ENCODE assay signal across 10 mouse cellular contexts in the genomic region with DNA sequence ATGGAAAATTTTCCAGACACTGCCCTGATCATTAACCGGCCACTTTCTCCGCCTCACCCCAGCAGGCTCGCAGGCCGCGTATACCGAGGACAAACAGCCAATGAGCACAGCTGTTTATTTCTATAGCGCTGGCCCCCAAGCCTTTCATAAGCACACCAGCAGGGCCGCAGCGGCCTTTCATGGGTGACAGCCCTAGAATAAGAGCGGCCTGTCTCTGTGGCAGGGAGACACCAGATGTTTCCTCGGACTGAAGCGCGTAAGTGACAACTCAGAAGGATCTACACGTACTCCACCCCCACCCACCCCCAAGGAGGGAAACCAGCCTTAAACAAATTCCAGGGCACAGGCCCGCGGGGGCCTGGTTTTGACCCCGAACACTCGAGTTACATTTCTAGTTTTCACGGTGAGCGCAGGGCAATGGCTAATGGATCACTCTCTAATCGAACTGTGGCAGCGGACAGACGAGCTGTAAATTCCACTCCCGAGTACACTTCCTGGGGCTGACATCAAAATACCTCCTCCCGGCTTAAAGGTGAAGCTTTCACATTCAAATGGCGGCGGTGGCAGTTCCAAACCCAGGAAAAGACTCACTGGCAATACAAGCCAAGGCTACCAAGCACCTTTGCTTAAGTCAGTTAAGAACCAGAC. TPM values are rescaled to one million over a fixed set of nuclear protein-coding genes. Genes with fewer than 3 reads are reported as not detected.
DNase-seq lines count a peak whose midpoint lies in the region; ATAC-seq lines count a peak whose summit lies in the region.
"Had no signal": no experiment of that assay in that cellular context is flagged by ENCODE, and none has a peak within 500 bp of the region (broad histone marks: within the 10 kb centered on the region; RNA-seq: fewer than 3 reads in every experiment).

No protein-coding gene starts in this region.

- H3K9me3 ChIP-seq in embryonic facial prominence, embryonic 11.5 days (replicated peaks; ENCODE audit: control insufficient read depth, low read length): no peaks in the 10 kb centered on the region
- no peaks in the 10 kb centered on the region for H3K9me3 ChIP-seq in kidney, embryonic 15.5 days (replicated peaks)
- H3K9me3 ChIP-seq in neural tube, embryonic 12.5 days: 0 out of 2 replicates have a peak, but pooled peaks cover 7% of the 10 kb centered on the region
- H3K9me3 ChIP-seq: hindbrain, embryonic 15.5 days had no signal

- 6% methylated on average over 27 of the region's 27 CpGs for whole genome bisulfite sequencing in embryonic facial prominence, embryonic 11.5 days
- WGBS in kidney, embryonic 15.5 days: 8% methylated on average over 27 of the region's 27 CpGs
- 2% methylated on average over 27 of the region's 27 CpGs for WGBS in neural tube, embryonic 12.5 days

- no peak overlapping the region for H3K4me3 ChIP-seq in embryonic facial prominence, embryonic 11.5 days (ENCODE audit: low read depth, low read length)
- peak overlapping the region; percentile 1; the same call in 1 of the 2 replicates for H3K4me3 ChIP-seq in kidney, embryonic 15.5 days (replicated peaks)
- no peak overlapping the region for H3K4me3 ChIP-seq in neural tube, embryonic 12.5 days
- H3K4me3 ChIP-seq: hindbrain, embryonic 15.5 days had no signal

- H3K9ac ChIP-seq in embryonic facial prominence, embryonic 11.5 days (replicated peaks; ENCODE audit: low read length): no peak overlapping the region
- no peak overlapping the region for H3K9ac ChIP-seq in kidney, embryonic 15.5 days
- no peak overlapping the region for H3K9ac ChIP-seq in neural tube, embryonic 12.5 days
- H3K9ac ChIP-seq: hindbrain, embryonic 15.5 days had no signal

- no peaks in the 10 kb centered on the region for H3K4me1 ChIP-seq in embryonic facial prominence, embryonic 11.5 days (ENCODE audit: control insufficient read depth, insufficient read depth, low read length)
- H3K4me1 ChIP-seq in kidney, embryonic 15.5 days: peaks cover 12% of the 10 kb centered on the region
- H3K4me1 ChIP-seq in neural tube, embryonic 12.5 days: peaks cover 16% of the 10 kb centered on the region

- H3K4me2 ChIP-seq in embryonic facial prominence, embryonic 11.5 days (ENCODE audit: low read depth, low read length): peak overlapping the region; percentile 27
- peak overlapping the region; percentile 39 for H3K4me2 ChIP-seq in kidney, embryonic 15.5 days
- peak overlapping the region; percentile 28 for H3K4me2 ChIP-seq in neural tube, embryonic 12.5 days (replicated peaks)
- H3K4me2 ChIP-seq: hindbrain, embryonic 15.5 days had no signal

- H3K27ac ChIP-seq in embryonic facial prominence, embryonic 11.5 days (replicated peaks; ENCODE audit: low read depth, low read length): peak overlapping the region; percentile 61; the same call in 1 of the 2 replicates
- no peak overlapping the region for H3K27ac ChIP-seq in kidney, embryonic 15.5 days
- peak overlapping the region; percentile 16; the same call in 1 of the 2 replicates for H3K27ac ChIP-seq in neural tube, embryonic 12.5 days
- H3K27ac ChIP-seq: hindbrain, embryonic 15.5 days had no signal

- ATAC-seq in embryonic facial prominence, embryonic 11.5 days (replicated peaks; ENCODE audit: insufficient number of reproducible peaks, low FRiP score, low TSS enrichment, low read depth): peak; percentile 54
- ATAC-seq in kidney, embryonic 15.5 days (replicated peaks; ENCODE audit: low FRiP score): no peak
- peak; percentile 66 for ATAC-seq in neural tube, embryonic 12.5 days (ENCODE audit: low FRiP score, low read depth)

- H3K36me3 ChIP-seq in embryonic facial prominence, embryonic 11.5 days (replicated peaks; ENCODE audit: control insufficient read depth, insufficient read depth, low read depth, low read length): no peaks in the 10 kb centered on the region
- no peaks in the 10 kb centered on the region for H3K36me3 ChIP-seq in kidney, embryonic 15.5 days
- H3K36me3 ChIP-seq in neural tube, embryonic 12.5 days: peaks cover 13% of the 10 kb centered on the region

- peak; percentile 12 for DNase-seq in kidney, adult 11 months
- DNase-seq in kidney, postnatal 36 days: no peak
- DNase-seq in embryonic facial prominence, embryonic 11.5 days (ENCODE audit: low spot score): peak; percentile 71
- no peak for DNase-seq in layer of hippocampus, postnatal 25 days (ENCODE audit: extremely low spot score in 1 of 2, low spot score in 1 of 2)
- no peak for DNase-seq in spleen, postnatal 36 days (ENCODE audit: low spot score in 2 of 2)
- DNase-seq in thymus, postnatal 10 days (ENCODE audit: low spot score in 2 of 2): no peak
- DNase-seq: thymus, postnatal 25 days had no signal

- H3K27me3 ChIP-seq in embryonic facial prominence, embryonic 11.5 days (ENCODE audit: control insufficient read depth, insufficient read depth, low read length): no peaks in the 10 kb centered on the region
- 0 out of 2 replicates have a peak, but pooled peaks cover 6% of the 10 kb centered on the region for H3K27me3 ChIP-seq in kidney, embryonic 15.5 days
- H3K27me3 ChIP-seq in neural tube, embryonic 12.5 days (replicated peaks): no peaks in the 10 kb centered on the region
- H3K27me3 ChIP-seq: hindbrain, embryonic 15.5 days had no signal

RNA-seq across cellular contexts. Expression of gene Atp9a, which starts 47.7 kb away (rescaled TPM):
- polyA plus RNA-seq in embryonic facial prominence, embryonic 11.5 days (2014; fragmentation: Nextera tagmentation; extraction: Ambion mirVana): 10.3 and 10.4 TPM in 2 replicates
- 10.2 and 10.7 TPM in 2 replicates for polyA plus RNA-seq in kidney, embryonic 15.5 days (2015; fragmentation: Nextera tagmentation; extraction: Ambion mirVana)
- 73.4 and 74.8 TPM in 2 replicates for polyA plus RNA-seq in neural tube, embryonic 12.5 days (2016; fragmentation: Nextera tagmentation; extraction: Ambion mirVana)
- 100 to 1,000 TPM; 356 to 393 TPM for total RNA-seq in layer of hippocampus, postnatal 25 days (2021)

Comparison
In these comparisons a context has a peak if more than half of its experiments do, and no peak if none do; other contexts are left out.
1. DNase-seq: peak in kidney, adult 11 months (single experiment) and embryonic facial prominence, embryonic 11.5 days (single experiment); none in kidney, postnatal 36 days (0 of 2), layer of hippocampus, postnatal 25 days (0 of 2), spleen, postnatal 36 days (0 of 2) and thymus, postnatal 10 days (0 of 2).
2. Peak in every context shown above with its lines, with median percentiles within 50 percentile points of each other: H3K4me2 ChIP-seq.